Mouse (Mus musculus) hindbrain, embryonic 13.5 days (tissue): ENCODE measurements around the gene Clec3b. TPM values are rescaled to one million over a fixed set of nuclear protein-coding genes. Genes with fewer than 3 reads are reported as not detected.

ENCODE experiments used
- ATAC-seq: fragments of 200-750 bp; cut with Nextera tagmentation; 2 replicates; pipeline ENCODE4 v1.8.0; 2017; ENCODE audit warnings: moderate TSS enrichment; ENCODE audit not compliant: low FRiP score
- H3K27ac ChIP-seq: fragments of 300-500 bp; sonication (generic); 2 replicates; pipeline ENCODE4 v1.5.1; 2015; ENCODE audit warnings: inconsistent platforms, mild to moderate bottlenecking, moderate library complexity
- H3K27me3 ChIP-seq: fragments of 300-500 bp; sonication (generic); 2 replicates; pipeline ENCODE4 v1.6.1; 2015; ENCODE audit warnings: mild to moderate bottlenecking, inconsistent platforms
- H3K36me3 ChIP-seq: fragments of 300-500 bp; sonication (generic); 2 replicates; pipeline ENCODE4 v1.6.1; 2015; ENCODE audit warnings: mild to moderate bottlenecking, inconsistent platforms
- H3K4me1 ChIP-seq: fragments of 300-500 bp; sonication (generic); replicated peaks from 2 replicates; pipeline ENCODE4 v1.6.1; 2015; ENCODE audit warnings: inconsistent platforms
- H3K4me2 ChIP-seq: fragments of 300-500 bp; sonication (generic); 2 replicates; pipeline ENCODE4 v1.6.1; 2015; ENCODE audit warnings: inconsistent platforms, mild to moderate bottlenecking, moderate library complexity
- H3K4me3 ChIP-seq: fragments of 300-500 bp; sonication (generic); 2 replicates; pipeline ENCODE4 v1.5.1; 2015; ENCODE audit warnings: mild to moderate bottlenecking, inconsistent platforms
- H3K9ac ChIP-seq: fragments of 300-500 bp; sonication (generic); 2 replicates; pipeline ENCODE4 v1.6.1; 2015; ENCODE audit warnings: mild to moderate bottlenecking, inconsistent platforms
- H3K9me3 ChIP-seq: fragments of 300-500 bp; sonication (generic); 2 replicates; pipeline ENCODE4 v1.6.1; 2016; ENCODE audit warnings: inconsistent platforms
- WGBS: fragments of 180-500 bp; shearing (Covaris S2); methylation state at CpG from one replicate; pipeline ENCODE4 v1.1.7; 2015; 5-methylcytosine and 5-hydroxymethylcytosine counted together
- polyA plus RNA-seq: library from polyadenylated mRNA; unstranded; fragments of >200 nt; fragmentation: Nextera tagmentation; extraction: Ambion mirVana; gene quantifications from 2 replicates; pipeline ENCODE4 v1.2.1, GENCODE M21; 2015

The Clec3b gene
- polyA plus RNA-seq, 1 experiment from 2014 or later = 0.62 TPM

GRCm38 (mm10) chr9:123124413-123124981 is 26.2 kb upstream of the Clec3b start:
- Histone ChIP-seq H3K27me3 (no peaks in the 10 kb centered on the region), H3K4me2 (no peak overlapping the region), H3K4me3 (no peak overlapping the region), H3K27ac (no peak overlapping the region), H3K9me3 (no peaks in the 10 kb centered on the region), H3K4me1 (no peaks in the 10 kb centered on the region), H3K9ac (no peak overlapping the region), H3K36me3 (peaks cover 71% of the 10 kb centered on the region)
- ATAC-seq = no peak
- 97% methylated on average over 2 of the region's 2 CpGs for WGBS

GRCm38 (mm10) chr9:123127663-123128062 is 23.1 kb upstream of the Clec3b start:
- Histone ChIP-seq H3K4me2 (no peak overlapping the region), H3K4me3 (no peak overlapping the region), H3K4me1 (no peaks in the 10 kb centered on the region), H3K9ac (no peak overlapping the region), H3K36me3 (peaks cover 72% of the 10 kb centered on the region), H3K27ac (no peak overlapping the region), H3K9me3 (no peaks in the 10 kb centered on the region), H3K27me3 (no peaks in the 10 kb centered on the region)
- ATAC-seq = no peak
- 95% methylated on average over 6 of the region's 6 CpGs for WGBS

- 94% methylated on average over 3 of the region's 3 CpGs for whole genome bisulfite sequencing
- no peak overlapping the region for H3K4me3 ChIP-seq
- H3K9ac ChIP-seq = no peak overlapping the region
- H3K27ac ChIP-seq = no peak overlapping the region
- no peaks in the 10 kb centered on the region for H3K27me3 ChIP-seq
- no peaks in the 10 kb centered on the region for H3K4me1 ChIP-seq
- H3K4me2 ChIP-seq = no peak overlapping the region
- H3K9me3 ChIP-seq = no peaks in the 10 kb centered on the region
- peaks cover 98% of the 10 kb centered on the region for H3K36me3 ChIP-seq
- ATAC-seq = no peak
Observed at GRCm38 (mm10) chr9:123132994-123133393, 17.8 kb upstream of the Clec3b start.

- Histone ChIP-seq H3K36me3 (peaks cover 86% of the 10 kb centered on the region), H3K4me1 (peaks cover 9% of the 10 kb centered on the region; the same call in 1 of the 2 replicates), H3K4me3 (no peak overlapping the region), H3K9me3 (no peaks in the 10 kb centered on the region), H3K27me3 (no peaks in the 10 kb centered on the region), H3K4me2 (no peak overlapping the region), H3K9ac (no peak overlapping the region), H3K27ac (no peak overlapping the region)
- 87% methylated on average over 7 of the region's 7 CpGs for WGBS
- ATAC-seq = no peak
Observed at GRCm38 (mm10) chr9:123136953-123137682, 13.6 kb upstream of the Clec3b start.

GRCm38 (mm10) chr9:123138891-123139474 is 11.8 kb upstream of the Clec3b start:
- Histone ChIP-seq H3K27me3 (no peaks in the 10 kb centered on the region), H3K4me3 (no peak overlapping the region), H3K4me1 (peaks cover 9% of the 10 kb centered on the region; the same call in 1 of the 2 replicates), H3K36me3 (peaks cover 84% of the 10 kb centered on the region), H3K27ac (peak overlapping the region; percentile 58), H3K9me3 (peaks cover 5% of the 10 kb centered on the region; the same call in 1 of the 2 replicates), H3K9ac (no peak overlapping the region), H3K4me2 (no peak overlapping the region)
- ATAC-seq = no peak
- WGBS = 56% methylated on average over 5 of the region's 5 CpGs

- 73% methylated on average over 4 of the region's 4 CpGs for WGBS
- H3K36me3 ChIP-seq = peaks cover 79% of the 10 kb centered on the region
Observed at GRCm38 (mm10) chr9:123139887-123140614, 10.7 kb upstream of the Clec3b start.

GRCm38 (mm10) chr9:123148430-123148829 is 2.3 kb upstream of the Clec3b start:
- Histone ChIP-seq H3K9me3 (peaks cover 9% of the 10 kb centered on the region; the same call in 1 of the 2 replicates), H3K36me3 (peaks cover 19% of the 10 kb centered on the region), H3K27me3 (no peaks in the 10 kb centered on the region), H3K4me2 (no peak overlapping the region), H3K4me1 (no peaks in the 10 kb centered on the region), H3K4me3 (no peak overlapping the region), H3K9ac (no peak overlapping the region), H3K27ac (no peak overlapping the region)
- 81% methylated on average over 5 of the region's 5 CpGs for WGBS
- no peak for ATAC-seq

More at GRCm38 (mm10) chr9:123139887-123140614, 10.7 kb upstream of the Clec3b start:
- Histone ChIP-seq H3K4me2 (no peak overlapping the region), H3K9me3 (peaks cover 5% of the 10 kb centered on the region; the same call in 1 of the 2 replicates), H3K4me1 (peaks cover 9% of the 10 kb centered on the region; the same call in 1 of the 2 replicates), H3K27me3 (no peaks in the 10 kb centered on the region), H3K27ac (peak overlapping the region; percentile 58), H3K9ac (no peak overlapping the region), H3K4me3 (no peak overlapping the region)
- ATAC-seq = no peak

- Histone ChIP-seq H3K4me3 (no peak overlapping the region), H3K4me2 (no peak overlapping the region), H3K9ac (no peak overlapping the region), H3K27me3 (0 out of 2 replicates have a peak, but pooled peaks cover 4% of the 10 kb centered on the region), H3K9me3 (no peaks in the 10 kb centered on the region), H3K27ac (no peak overlapping the region), H3K4me1 (no peaks in the 10 kb centered on the region), H3K36me3 (no peaks in the 10 kb centered on the region)
- WGBS = 59% methylated on average over 1 of the region's 1 CpGs
- no peak for ATAC-seq
Observed at GRCm38 (mm10) chr9:123151561-123151960, 815 bp downstream of the Clec3b start.

GRCm38 (mm10) chr9:123152026-123152425 is 1.3 kb downstream of the Clec3b start:
- Histone ChIP-seq H3K27ac (no peak overlapping the region), H3K27me3 (0 out of 2 replicates have a peak, but pooled peaks cover 8% of the 10 kb centered on the region), H3K9ac (no peak overlapping the region), H3K4me1 (no peaks in the 10 kb centered on the region), H3K36me3 (no peaks in the 10 kb centered on the region), H3K4me3 (no peak overlapping the region), H3K4me2 (no peak overlapping the region), H3K9me3 (no peaks in the 10 kb centered on the region)
- 82% methylated on average over 3 of the region's 3 CpGs for WGBS
- no peak for ATAC-seq

GRCm38 (mm10) chr9:123153121-123153520 is 2.4 kb downstream of the Clec3b start:
- 96% methylated on average over 2 of the region's 2 CpGs for WGBS

GRCm38 (mm10) chr9:123156910-123157361 is 6.2 kb downstream of the Clec3b start:
- WGBS = 29% methylated on average over 30 of the region's 30 CpGs
- peak; percentile 55 for ATAC-seq
- no peaks in the 10 kb centered on the region for H3K4me1 ChIP-seq
- H3K9ac ChIP-seq = no peak overlapping the region; the same call in 1 of the 2 replicates
- H3K27me3 ChIP-seq = 0 out of 2 replicates have a peak, but pooled peaks cover 8% of the 10 kb centered on the region
- H3K36me3 ChIP-seq = no peaks in the 10 kb centered on the region
- no peaks in the 10 kb centered on the region for H3K9me3 ChIP-seq
- peak overlapping the region; percentile 32; the same call in 1 of the 2 replicates for H3K4me2 ChIP-seq
- peak overlapping the region; percentile 19; the same call in 1 of the 2 replicates for H3K4me3 ChIP-seq
- no peak overlapping the region for H3K27ac ChIP-seq

More at GRCm38 (mm10) chr9:123153121-123153520, 2.4 kb downstream of the Clec3b start:
- H3K27me3 ChIP-seq = 0 out of 2 replicates have a peak, but pooled peaks cover 8% of the 10 kb centered on the region
- H3K4me1 ChIP-seq = no peaks in the 10 kb centered on the region
- H3K27ac ChIP-seq = no peak overlapping the region
- ATAC-seq = no peak
- no peak overlapping the region for H3K4me2 ChIP-seq
- no peak overlapping the region for H3K4me3 ChIP-seq
- H3K9ac ChIP-seq = no peak overlapping the region
- H3K36me3 ChIP-seq = no peaks in the 10 kb centered on the region
- H3K9me3 ChIP-seq = no peaks in the 10 kb centered on the region

GRCm38 (mm10) chr9:123157699-123158098 is 7.0 kb downstream of the Clec3b start:
- H3K9ac ChIP-seq = no peak overlapping the region
- H3K36me3 ChIP-seq = no peaks in the 10 kb centered on the region
- no peak for ATAC-seq
- no peaks in the 10 kb centered on the region for H3K9me3 ChIP-seq
- no peak overlapping the region for H3K4me2 ChIP-seq
- H3K27me3 ChIP-seq = 0 out of 2 replicates have a peak, but pooled peaks cover 8% of the 10 kb centered on the region
- H3K4me3 ChIP-seq = no peak overlapping the region
- no peaks in the 10 kb centered on the region for H3K4me1 ChIP-seq
- H3K27ac ChIP-seq = no peak overlapping the region
